Mouse (Mus musculus) neural tube, postnatal 0 days (tissue): ENCODE results near the gene Mfrp. TPM values are rescaled to one million over a fixed set of nuclear protein-coding genes. Genes with fewer than 3 reads are reported as not detected.

ENCODE experiments used
- polyA plus RNA-seq: library from polyadenylated mRNA; unstranded; fragments of >200 nt; fragmentation: Nextera tagmentation; extraction: Ambion mirVana; gene quantifications from 2 replicates; pipeline ENCODE4 v1.2.1, GENCODE M21; 2015

Mfrp gene
- 0.08 TPM in 1 of 2 replicates, not detected in the other for polyA plus RNA-seq

DNA sequence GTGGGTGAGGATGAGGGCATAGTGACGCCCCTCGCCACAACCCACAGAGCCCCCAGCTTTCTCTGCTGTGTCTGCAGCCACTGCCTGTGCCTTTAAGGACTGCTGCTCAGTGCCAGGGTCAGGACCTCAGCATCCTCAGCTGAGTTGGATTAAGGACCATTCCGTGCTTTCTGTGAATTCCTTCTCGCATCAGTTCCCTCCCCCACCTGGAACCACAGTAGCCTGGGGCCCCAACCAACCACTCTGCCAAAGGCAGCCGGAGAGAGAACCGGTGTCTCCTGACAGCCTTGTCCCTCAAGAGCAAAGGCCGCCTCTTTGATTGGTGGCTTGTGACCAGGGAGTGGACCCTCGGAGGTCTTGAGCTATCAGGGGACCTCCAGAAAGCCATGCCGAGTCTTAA lies at the start of gene Mfrp:
Gene Mfrp (plus strand): TSS at position 240 of the 400 bp plus-strand sequence.

DNA sequence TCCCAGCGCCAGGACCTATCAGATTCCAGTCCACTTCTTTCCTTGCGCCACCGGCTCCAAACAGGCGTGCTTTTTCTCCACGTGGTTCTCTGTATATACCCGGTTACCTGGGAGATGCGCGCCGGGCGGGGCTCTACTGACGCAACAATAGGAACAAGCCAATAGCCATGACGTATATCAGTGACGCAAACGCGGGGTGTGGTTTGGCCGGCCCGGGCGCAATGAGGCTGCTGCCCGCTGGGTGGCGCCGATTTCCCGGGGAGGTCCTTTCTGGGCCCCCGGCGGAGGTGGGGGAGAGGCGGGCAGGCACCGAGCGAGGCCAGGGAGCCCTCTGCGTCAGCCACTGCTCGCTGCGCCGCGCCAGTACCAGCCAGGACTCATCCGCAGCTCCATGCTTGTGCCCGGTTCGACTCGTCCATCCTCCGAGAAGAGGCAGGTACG lies 34.7 kb upstream of the Mfrp start, which contains the start of gene Usp2:
Gene Usp2 (plus strand): TSS at position 237 of the 441 bp plus-strand sequence.

DNA sequence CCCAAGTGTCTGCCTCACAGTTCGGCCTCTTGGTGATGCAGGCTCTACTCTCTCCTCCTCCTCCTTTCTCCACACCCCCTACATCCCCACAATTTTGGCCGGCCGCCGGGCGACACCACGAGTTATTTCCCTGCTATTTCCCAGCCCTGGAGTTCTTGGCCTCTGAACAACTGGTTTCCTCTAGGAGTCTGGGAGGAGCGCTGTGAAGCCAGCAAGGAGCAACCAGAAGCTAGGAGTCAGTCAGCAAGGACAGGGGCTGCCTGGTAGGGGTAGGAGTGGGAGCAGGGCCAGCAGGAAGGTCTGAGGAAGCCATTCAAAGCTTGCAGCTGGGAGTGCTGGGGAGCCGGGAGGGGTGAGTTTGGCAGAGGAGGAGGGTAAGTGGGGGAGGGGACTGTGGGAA lies 5.6 kb downstream of the Mfrp start, which contains the start of gene C1qtnf5:
Gene C1qtnf5 (plus strand): TSS at position 136 of the 400 bp plus-strand sequence.

DNA sequence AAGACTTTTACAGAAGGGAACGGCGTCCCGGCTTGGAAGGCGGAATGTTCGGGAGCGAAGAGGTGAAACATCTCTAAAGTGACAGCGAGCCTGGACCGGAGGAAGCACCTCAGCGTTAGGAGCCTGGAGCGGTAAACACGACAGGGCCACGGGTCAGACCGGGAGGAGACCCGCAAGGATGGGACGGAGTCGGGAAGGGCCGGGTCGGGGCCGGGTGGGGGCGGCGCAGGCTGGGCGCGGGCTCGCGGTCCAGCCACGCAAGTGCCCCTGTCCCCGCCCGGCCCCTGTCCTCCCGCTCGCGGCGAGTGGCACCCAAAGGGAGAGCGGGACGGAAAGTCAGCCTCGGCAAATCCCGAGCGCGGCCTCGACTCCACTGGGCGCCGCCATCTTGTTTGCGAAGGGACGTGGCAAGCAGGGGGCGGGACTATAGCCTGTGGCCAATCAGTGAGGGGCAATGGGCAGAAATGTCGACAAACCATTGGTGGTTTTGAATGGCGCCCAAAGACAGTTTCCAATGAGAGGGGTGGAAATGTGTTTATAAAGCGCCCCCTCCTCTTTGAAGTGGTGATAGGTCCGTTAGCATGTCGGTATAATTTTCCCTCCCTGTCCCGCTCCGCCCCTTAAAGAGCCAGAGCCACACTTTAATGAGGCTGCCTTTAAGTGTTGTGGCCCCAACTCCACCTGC lies 11.7 kb downstream of the Mfrp start, which contains the start of the genes Gm49380 and Rnf26:
Gene Gm49380 (minus strand): TSS at position 396 of the 685 bp plus-strand sequence.
Gene Rnf26 (minus strand): TSS at position 413 of the 685 bp plus-strand sequence.

DNA sequence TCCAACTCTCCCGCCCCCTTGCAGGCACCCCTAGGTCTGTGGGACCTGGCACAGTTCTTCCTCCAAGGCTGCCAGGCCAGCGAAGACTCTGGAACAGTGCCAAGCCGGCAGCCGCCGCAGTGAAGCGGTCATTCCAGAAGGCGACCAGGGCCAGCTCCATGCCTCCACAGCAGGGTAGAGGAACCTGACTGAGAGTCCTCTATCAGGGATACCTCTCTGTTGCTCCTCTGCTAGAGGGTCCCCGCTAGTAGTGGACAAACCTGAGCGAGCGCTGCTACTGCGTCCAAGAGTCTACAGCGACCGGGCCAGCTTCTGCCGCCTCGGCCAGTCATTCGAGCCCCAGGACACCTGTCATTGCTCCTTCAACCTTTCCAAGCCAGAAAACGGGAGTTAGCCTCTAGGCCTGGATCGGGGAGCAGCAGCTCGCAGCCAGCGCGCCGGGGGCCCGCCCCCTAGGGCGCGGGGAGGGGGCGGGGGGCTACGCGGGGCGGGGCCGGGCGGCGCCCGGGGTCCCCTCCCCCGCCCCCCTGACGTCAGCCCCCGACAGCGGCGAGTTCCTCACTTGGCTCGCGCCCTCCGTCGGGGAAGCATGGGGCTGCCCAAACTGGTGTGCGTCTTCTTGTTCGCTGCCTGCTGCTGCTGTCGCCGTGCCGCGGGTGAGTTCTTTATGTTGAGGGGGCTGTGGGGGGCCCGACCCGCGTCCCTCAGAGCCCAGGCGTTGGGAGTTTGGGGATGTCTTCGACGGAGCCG lies 32.7 kb downstream of the Mfrp start, which contains the start of gene Mcam:
Gene Mcam (plus strand): TSS at position 369 of the 750 bp plus-strand sequence.

Other genes starting within 250 kb of the Mfrp start
- gene Thy1, start 58.3 kb upstream of the Mfrp start, polyA plus RNA-seq: 74.5 and 79.4 TPM in 2 replicates
- 16.8 and 19.7 TPM in 2 replicates for gene Usp2, start 34.7 kb upstream of the Mfrp start, polyA plus RNA-seq
- 17.6 and 18.5 TPM in 2 replicates for gene C1qtnf5, start 5.5 kb downstream of the Mfrp start, polyA plus RNA-seq
- 0.12 and 0.18 TPM in 2 replicates for gene Gm49380, start 11.8 kb downstream of the Mfrp start, polyA plus RNA-seq
- 33.2 and 35.4 TPM in 2 replicates for gene Rnf26, start 11.8 kb downstream of the Mfrp start, polyA plus RNA-seq
- 15.3 and 17.2 TPM in 2 replicates for gene Mcam, start 32.7 kb downstream of the Mfrp start, polyA plus RNA-seq
- 11.6 and 14.1 TPM in 2 replicates for gene Cbl, start 132.3 kb downstream of the Mfrp start, polyA plus RNA-seq
- 2.4 and 3.0 TPM in 2 replicates for gene Ccdc153, start 138.9 kb downstream of the Mfrp start, polyA plus RNA-seq
- gene Pdzd3, start 149.7 kb downstream of the Mfrp start, polyA plus RNA-seq: 0.19 and 0.31 TPM in 2 replicates
- 5.8 and 6.6 TPM in 2 replicates for gene Nlrx1, start 166.9 kb downstream of the Mfrp start, polyA plus RNA-seq
- gene Abcg4, start 186.9 kb downstream of the Mfrp start, polyA plus RNA-seq: 26.9 and 28.9 TPM in 2 replicates
- 12.9 and 14.0 TPM in 2 replicates for gene Hinfp, start 203.9 kb downstream of the Mfrp start, polyA plus RNA-seq
- 21.9 and 24.4 TPM in 2 replicates for gene C2cd2l, start 218.6 kb downstream of the Mfrp start, polyA plus RNA-seq
- 28.9 and 31.0 TPM in 2 replicates for gene Dpagt1, start 224.3 kb downstream of the Mfrp start, polyA plus RNA-seq
- gene H2afx, start 233.0 kb downstream of the Mfrp start, polyA plus RNA-seq: 103 and 104 TPM in 2 replicates
- gene Hmbs, start 242.5 kb downstream of the Mfrp start, polyA plus RNA-seq: 53.4 and 54.7 TPM in 2 replicates